29 mouse cellular contexts compared by ENCODE assay signal in genomic region chr14:61596719-61597426, GRCm38 (mm10). TPM values are rescaled to one million over a fixed set of nuclear protein-coding genes. Genes with fewer than 3 reads are reported as not detected.
DNase-seq lines count a peak whose midpoint lies in the region; ATAC-seq and TF ChIP-seq lines count a peak whose summit lies in the region.
"Had no signal": no experiment of that assay in that cellular context is flagged by ENCODE, and none has a peak within 500 bp of the region (broad histone marks: within the 10 kb centered on the region; RNA-seq: fewer than 3 reads in every experiment).

No protein-coding gene starts in this region.

- no peaks in the 10 kb centered on the region; the same call in 1 of the 2 replicates for H3K4me1 ChIP-seq in liver, adult 2 months (ENCODE audit: control insufficient read depth, insufficient read depth, low read length)
- peaks cover 31% of the 10 kb centered on the region for H3K4me1 ChIP-seq in liver, embryonic 12.5 days
- H3K4me1 ChIP-seq in ES-Bruce4 (ENCODE audit: control insufficient read depth, insufficient read depth, low read length): peaks cover under 1% of the 10 kb centered on the region

- no peaks in the 10 kb centered on the region for H3K79me2 ChIP-seq in liver, adult 2 months (ENCODE audit: control insufficient read depth, insufficient read depth, low read length)

- H3K9me3 ChIP-seq in liver, embryonic 12.5 days (replicated peaks): no peaks in the 10 kb centered on the region
- no peaks in the 10 kb centered on the region for H3K9me3 ChIP-seq in ES-Bruce4 (replicated peaks; ENCODE audit: control insufficient read depth, insufficient read depth, low read length, poor library complexity, severe bottlenecking)
- H3K9me3 ChIP-seq: embryonic facial prominence, embryonic 12.5 days; G1E; heart, embryonic 12.5 days; hindbrain, embryonic 13.5 days; limb, embryonic 10.5 days; limb, embryonic 15.5 days; liver, embryonic 15.5 days; lung, embryonic 15.5 days; midbrain, embryonic 13.5 days had no signal

- no peaks in the 10 kb centered on the region for H3K27me3 ChIP-seq in liver, adult 2 months (ENCODE audit: control insufficient read depth, insufficient read depth, low read length)
- H3K27me3 ChIP-seq in liver, embryonic 12.5 days (replicated peaks): no peaks in the 10 kb centered on the region
- H3K27me3 ChIP-seq in ES-Bruce4 (ENCODE audit: control insufficient read depth, insufficient read depth, low read length, poor library complexity, severe bottlenecking): no peaks in the 10 kb centered on the region
- H3K27me3 ChIP-seq: CH12.LX; embryonic facial prominence, embryonic 12.5 days; heart, embryonic 12.5 days; hindbrain, embryonic 13.5 days; limb, embryonic 15.5 days; liver, embryonic 15.5 days; lung, embryonic 15.5 days; midbrain, embryonic 13.5 days had no signal

- TF ChIP-seq EP300 in ES-Bruce4 (IDR thresholded peaks at IDR 0.05; ENCODE audit: insufficient read depth, low read depth, low read length): no peak

- ATAC-seq in liver, embryonic 12.5 days: no peak
- ATAC-seq: forebrain, embryonic 16.5 days; intestine, embryonic 16.5 days; midbrain, embryonic 13.5 days had no signal

- TF ChIP-seq CTCF in liver, adult 2 months (IDR thresholded peaks at IDR 0.05; ENCODE audit: low read depth, low read length): no peak
- no peak for TF ChIP-seq CTCF in ES-Bruce4 (IDR thresholded peaks at IDR 0.05; ENCODE audit: low read depth, low read length)
- no peak for TF ChIP-seq CTCF in left cerebral cortex, adult 2 months (IDR thresholded peaks at IDR 0.05)

- no peak for TF ChIP-seq POLR2A in liver, adult 2 months (IDR thresholded peaks at IDR 0.05; ENCODE audit: extremely low read depth, insufficient read depth, low read length)
- TF ChIP-seq POLR2A in ES-Bruce4 (IDR thresholded peaks at IDR 0.05; ENCODE audit: insufficient read depth, low read length): no peak

- no peak overlapping the region for H3K4me3 ChIP-seq in liver, adult 2 months (ENCODE audit: insufficient read depth, low read depth, low read length)
- H3K4me3 ChIP-seq in liver, embryonic 12.5 days: no peak overlapping the region
- H3K4me3 ChIP-seq in ES-Bruce4 (ENCODE audit: low read depth, low read length): no peak overlapping the region
- H3K4me3 ChIP-seq in left cerebral cortex, adult 2 months: no peak overlapping the region
- H3K4me3 ChIP-seq: embryonic facial prominence, embryonic 12.5 days; heart, embryonic 12.5 days; hindbrain, embryonic 13.5 days; limb, embryonic 10.5 days; limb, embryonic 15.5 days; liver, embryonic 15.5 days; lung, embryonic 15.5 days; midbrain, embryonic 13.5 days had no signal

- intact Hi-C loops in left cerebral cortex, adult 2 months (cut with DNase I): no loop called here

- no peak overlapping the region for H3K4me2 ChIP-seq in liver, embryonic 12.5 days
- H3K4me2 ChIP-seq: embryonic facial prominence, embryonic 12.5 days; heart, embryonic 12.5 days; hindbrain, embryonic 13.5 days; limb, embryonic 15.5 days; liver, embryonic 15.5 days; lung, embryonic 15.5 days; midbrain, embryonic 13.5 days had no signal

- H3K36me3 ChIP-seq in liver, adult 2 months (ENCODE audit: control insufficient read depth, insufficient read depth, low read length): peaks cover 2% of the 10 kb centered on the region; the same call in 1 of the 2 replicates
- H3K36me3 ChIP-seq in liver, embryonic 12.5 days: peaks cover 7% of the 10 kb centered on the region
- peaks cover 9% of the 10 kb centered on the region; the same call in 1 of the 2 replicates for H3K36me3 ChIP-seq in ES-Bruce4 (ENCODE audit: control insufficient read depth, insufficient read depth, low read length, poor library complexity, severe bottlenecking)
- H3K36me3 ChIP-seq: embryonic facial prominence, embryonic 12.5 days; liver, embryonic 15.5 days; lung, embryonic 15.5 days; midbrain, embryonic 13.5 days had no signal

- peak; percentile 33 for DNase-seq in liver, adult 2 months (ENCODE audit: extremely low read depth, low read depth, low spot score)
- peak; percentile 54 for DNase-seq in 416B (ENCODE audit: low read depth)
- DNase-seq in gonadal fat pad, adult 2 months (ENCODE audit: low read depth): peak; percentile 67
- DNase-seq in left cerebral cortex, adult 2 months (ENCODE audit: extremely low spot score in 1 of 2, low spot score in 2 of 2): no peak
- DNase-seq in heart, adult 11 months: no peak
- no peak for DNase-seq in frontal cortex, postnatal 10 days (ENCODE audit: low spot score in 2 of 2)
- DNase-seq: adrenal gland, postnatal 25 days; cerebellum, adult 8-10 months; heart, postnatal 4 days; kidney, adult 8-10 months; kidney, postnatal 4 days; thymus, postnatal 25 days had no signal

- no peak overlapping the region for H3K9ac ChIP-seq in liver, adult 2 months (ENCODE audit: low read depth, low read length)
- no peak overlapping the region for H3K9ac ChIP-seq in liver, embryonic 12.5 days
- H3K9ac ChIP-seq in ES-Bruce4 (ENCODE audit: low read depth, poor library complexity, severe bottlenecking): no peak overlapping the region
- H3K9ac ChIP-seq: embryonic facial prominence, embryonic 12.5 days; heart, embryonic 12.5 days; hindbrain, embryonic 13.5 days; limb, embryonic 15.5 days; liver, embryonic 15.5 days; lung, embryonic 15.5 days; midbrain, embryonic 13.5 days had no signal

- no peak overlapping the region for H3K27ac ChIP-seq in liver, adult 2 months (replicated peaks; ENCODE audit: insufficient read depth, low read depth, low read length)
- no peak overlapping the region for H3K27ac ChIP-seq in liver, embryonic 12.5 days
- H3K27ac ChIP-seq in ES-Bruce4 (ENCODE audit: insufficient read depth, low read length): 0 out of 2 replicates have a peak overlapping the region, but pooled peaks have one; percentile 74
- H3K27ac ChIP-seq in left cerebral cortex, adult 2 months: no peak overlapping the region
- H3K27ac ChIP-seq: embryonic facial prominence, embryonic 12.5 days; hindbrain, embryonic 13.5 days; kidney, postnatal 0 days; limb, embryonic 10.5 days; limb, embryonic 15.5 days; liver, embryonic 15.5 days; lung, embryonic 15.5 days; macrophage; midbrain, embryonic 13.5 days had no signal

- WGBS in liver, adult 2 months: 71% methylated on average over 9 of the region's 9 CpGs
- 79% methylated on average over 9 of the region's 9 CpGs for WGBS in liver, embryonic 12.5 days (ENCODE audit: insufficient replicate concordance)

RNA-seq across cellular contexts. Expression of gene Trim13, which starts 1.2 kb away (rescaled TPM):
- 1.0 and 1.2 TPM in 2 replicates for total RNA-seq in liver, adult 2 months (2014; rRNA removed)
- 0.20 and 0.64 TPM in 2 replicates for polyA plus RNA-seq in liver, adult 2 months (2012; rRNA removed)
- polyA plus RNA-seq in liver, embryonic 12.5 days (2016; fragmentation: Nextera tagmentation; extraction: Ambion mirVana): 6.9 and 7.7 TPM in 2 replicates
- polyA plus RNA-seq in ES-Bruce4 (2011; ENCODE audit: insufficient read depth, insufficient read length, low read depth, missing spikeins): 48.2 and 54.6 TPM in 2 replicates
- 3.0 and 3.1 TPM in 2 replicates for polyA plus RNA-seq in gonadal fat pad, adult 2 months (2012; rRNA removed)
- 10 to 100 TPM in 1 of 2 experiments, 1 to 10 TPM in 1; 9.6 to 11.3 TPM for total RNA-seq in left cerebral cortex, adult 2 months (2021)

RNA-seq across cellular contexts. Expression of gene Kcnrg, which starts 10.4 kb away (rescaled TPM):
- total RNA-seq in liver, adult 2 months (2014; rRNA removed): 0.07 TPM in 1 of 2 replicates, not detected in the other
- polyA plus RNA-seq in liver, adult 2 months (2012; rRNA removed): not detected in 2 replicates
- polyA plus RNA-seq in liver, embryonic 12.5 days (2016; fragmentation: Nextera tagmentation; extraction: Ambion mirVana): 0.41 and 0.42 TPM in 2 replicates
- 0.57 TPM in 1 of 2 replicates, not detected in the other for polyA plus RNA-seq in ES-Bruce4 (2011; ENCODE audit: insufficient read depth, insufficient read length, low read depth, missing spikeins)
- polyA plus RNA-seq in gonadal fat pad, adult 2 months (2012; rRNA removed): 0.15 TPM in 1 of 2 replicates, not detected in the other
- total RNA-seq in left cerebral cortex, adult 2 months (2021): under 1 TPM; 0.57 to 0.77 TPM
- total RNA-seq: megakaryocyte-erythroid progenitor cell, adult 5-6 weeks had no signal
- polyA plus RNA-seq: G1E, macrophage had no signal

RNA-seq across cellular contexts. Expression of gene Spryd7, which starts 40.2 kb away (rescaled TPM):
- 19.5 and 20.7 TPM in 2 replicates for total RNA-seq in liver, adult 2 months (2014; rRNA removed)
- polyA plus RNA-seq in liver, adult 2 months (2012; rRNA removed): 15.1 and 17.5 TPM in 2 replicates
- 15.2 and 15.3 TPM in 2 replicates for polyA plus RNA-seq in liver, embryonic 12.5 days (2016; fragmentation: Nextera tagmentation; extraction: Ambion mirVana)
- polyA plus RNA-seq in ES-Bruce4 (2011; ENCODE audit: insufficient read depth, insufficient read length, low read depth, missing spikeins): 16.2 and 17.7 TPM in 2 replicates
- polyA plus RNA-seq in gonadal fat pad, adult 2 months (2012; rRNA removed): 6.5 and 6.8 TPM in 2 replicates
- total RNA-seq in left cerebral cortex, adult 2 months (2021): 10 to 100 TPM; 44.3 to 45.3 TPM

Comparison
In these comparisons a context has a peak if more than half of its experiments do, and no peak if none do; other contexts are left out.
1. DNase-seq: peak in liver, adult 2 months (single experiment), 416B (single experiment) and gonadal fat pad, adult 2 months (single experiment); none in left cerebral cortex, adult 2 months (0 of 2), heart, adult 11 months (single experiment) and frontal cortex, postnatal 10 days (0 of 2).